Mouse (Mus musculus) liver, embryonic 16.5 days (tissue): ENCODE measurements at regions not wholly inside any gene's neighbourhood (a gene's known extent, or its start where the extent isn't known, plus 50 kb on each side); places are given as distances from the start of the nearest gene placed in this dataset.

Experiments used
- ATAC-seq: fragments of 200-750 bp; cut with Nextera tagmentation; 2 replicates; pipeline ENCODE4 v1.8.0; 2017; ENCODE audit warnings: low read depth, mild to moderate bottlenecking, moderate number of reproducible peaks, moderate library complexity
- H3K27ac ChIP-seq: fragments of 300-500 bp; sonication (generic); 2 replicates; pipeline ENCODE4 v1.5.1; 2014; ENCODE audit warnings: mild to moderate bottlenecking, low read length
- H3K27me3 ChIP-seq: fragments of 300-500 bp; sonication (generic); 2 replicates; pipeline ENCODE4 v1.6.1; 2014; ENCODE audit warnings: low read depth, low read length, mixed read lengths; ENCODE audit not compliant: control insufficient read depth, insufficient read depth
- H3K36me3 ChIP-seq: fragments of 300-500 bp; sonication (generic); 2 replicates; pipeline ENCODE4 v1.6.1; 2014; ENCODE audit warnings: mild to moderate bottlenecking; ENCODE audit not compliant: control insufficient read depth, insufficient read depth
- H3K4me1 ChIP-seq: fragments of 300-500 bp; sonication (generic); 2 replicates; pipeline ENCODE4 v1.6.1; 2014; ENCODE audit warnings: low read depth, low read length, mixed read lengths; ENCODE audit not compliant: control insufficient read depth
- H3K4me2 ChIP-seq: fragments of 300-500 bp; sonication (generic); 2 replicates; pipeline ENCODE4 v1.6.1; 2014; ENCODE audit warnings: low read depth, low read length, mixed read lengths
- H3K4me3 ChIP-seq: fragments of 300-500 bp; sonication (generic); 2 replicates; pipeline ENCODE4 v1.5.1; 2014; ENCODE audit warnings: low read depth, mild to moderate bottlenecking, low read length
- H3K9ac ChIP-seq: fragments of 300-500 bp; sonication (generic); 2 replicates; pipeline ENCODE4 v1.6.1; 2014; ENCODE audit warnings: low read depth, low read length
- H3K9me3 ChIP-seq: fragments of 300-500 bp; sonication (generic); replicated peaks from 2 replicates; pipeline ENCODE4 v1.6.1; 2016; ENCODE audit warnings: low read length; ENCODE audit not compliant: control insufficient read depth
- WGBS: fragments of 180-500 bp; shearing (Covaris S2); extraction: QIAGEN DNeasy Blood & Tissue Kit; methylation state at CpG from one replicate; pipeline ENCODE4 v1.1.7; 2014; ENCODE audit not compliant: insufficient replicate concordance; 5-methylcytosine and 5-hydroxymethylcytosine counted together

DNA sequence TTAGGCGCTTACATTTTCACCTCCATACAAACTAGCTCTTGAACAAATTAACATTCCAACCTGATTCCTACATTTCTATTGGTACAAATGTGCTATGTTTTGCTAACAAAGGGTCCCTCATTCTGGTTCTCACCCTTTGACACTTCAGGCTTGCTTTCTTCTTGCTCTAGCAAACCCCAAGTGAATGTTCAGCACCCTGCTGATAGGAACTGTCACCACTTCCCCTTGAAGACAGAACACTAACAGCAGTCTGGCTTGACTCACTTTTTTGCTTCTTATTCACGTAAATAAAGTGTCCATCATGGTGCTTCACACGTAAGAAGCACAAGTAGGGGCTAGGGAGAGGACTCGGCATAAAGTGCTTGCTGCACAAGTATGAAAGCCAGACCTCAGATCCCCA is 180.0 kb upstream of the Rgma start:
- no peak overlapping the region for H3K4me3 ChIP-seq
- H3K36me3 ChIP-seq: no peaks in the 10 kb centered on the region
- H3K9me3 ChIP-seq: no peaks in the 10 kb centered on the region
- H3K27me3 ChIP-seq: no peaks in the 10 kb centered on the region
- no peak overlapping the region for H3K9ac ChIP-seq
- WGBS: 59% methylated on average over 4 of the region's 4 CpGs
- no peak for ATAC-seq
- no peak overlapping the region for H3K4me2 ChIP-seq
- H3K4me1 ChIP-seq: no peaks in the 10 kb centered on the region
- H3K27ac ChIP-seq: no peak overlapping the region

DNA sequence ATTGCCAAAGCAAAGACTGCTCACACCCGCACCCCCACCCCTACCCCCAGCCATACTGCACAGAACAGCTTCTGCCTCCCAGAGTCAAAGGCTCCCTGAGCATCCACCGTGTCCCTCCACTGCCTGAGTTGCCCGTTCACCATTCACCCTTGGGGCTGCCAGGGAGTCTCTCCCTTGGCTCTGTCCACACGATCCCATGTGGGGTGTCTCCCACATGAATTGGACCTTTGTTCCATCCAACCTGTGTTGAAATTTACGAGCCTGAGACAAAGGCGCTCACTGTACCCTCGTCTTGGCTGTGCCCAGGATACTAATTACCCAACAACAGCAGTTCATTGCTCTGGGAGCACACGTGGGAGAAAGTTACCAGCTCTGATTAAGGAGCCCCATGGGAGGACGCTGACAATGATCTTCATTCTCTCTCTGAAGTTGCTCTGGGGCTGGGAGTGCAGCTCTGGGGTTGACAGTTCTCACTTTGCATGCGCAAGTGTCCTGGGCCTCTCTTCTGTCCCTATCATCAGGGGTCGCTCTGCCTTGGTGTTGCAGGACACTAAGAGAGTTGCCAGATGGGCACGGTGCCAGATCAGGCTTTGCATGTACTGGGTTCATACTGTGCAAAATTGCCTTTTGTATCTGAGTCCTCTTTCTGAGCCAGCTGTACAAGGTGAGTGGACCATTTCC is 178.3 kb upstream of the Rgma start:
- no peaks in the 10 kb centered on the region for H3K36me3 ChIP-seq
- ATAC-seq: no peak

DNA sequence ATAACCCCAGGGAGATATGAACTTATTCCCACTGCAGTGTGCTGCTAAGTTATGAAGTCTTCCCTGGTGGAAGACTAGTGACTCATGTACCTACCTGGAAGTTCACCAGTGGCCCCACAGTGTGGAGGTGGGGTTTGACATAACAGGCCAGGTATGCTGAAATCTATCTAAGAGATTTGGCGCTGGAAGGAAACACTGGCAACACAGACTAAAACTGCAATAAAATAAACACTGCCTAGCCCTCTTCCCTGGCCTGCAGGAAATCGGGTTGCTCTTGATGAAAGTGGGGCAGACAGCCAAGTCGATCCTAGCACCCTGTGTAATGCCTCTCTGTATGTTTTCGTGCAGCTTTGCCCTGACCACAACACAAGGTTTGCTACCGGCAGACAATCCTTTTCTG is 177.2 kb upstream of the Rgma start:
- no peak for ATAC-seq
- Histone ChIP-seq H3K4me2 (no peak overlapping the region), H3K9ac (no peak overlapping the region), H3K9me3 (no peaks in the 10 kb centered on the region), H3K36me3 (no peaks in the 10 kb centered on the region), H3K4me3 (no peak overlapping the region), H3K27me3 (no peaks in the 10 kb centered on the region), H3K4me1 (no peaks in the 10 kb centered on the region), H3K27ac (no peak overlapping the region)
- 55% methylated on average over 5 of the region's 5 CpGs for WGBS

More for the DNA sequence above, 178.3 kb upstream of the Rgma start:
- H3K4me2 ChIP-seq: no peak overlapping the region
- H3K27me3 ChIP-seq: no peaks in the 10 kb centered on the region
- 55% methylated on average over 12 of the region's 12 CpGs for WGBS
- no peak overlapping the region for H3K9ac ChIP-seq
- no peaks in the 10 kb centered on the region for H3K9me3 ChIP-seq
- no peak overlapping the region for H3K27ac ChIP-seq
- H3K4me1 ChIP-seq: no peaks in the 10 kb centered on the region
- no peak overlapping the region for H3K4me3 ChIP-seq

DNA sequence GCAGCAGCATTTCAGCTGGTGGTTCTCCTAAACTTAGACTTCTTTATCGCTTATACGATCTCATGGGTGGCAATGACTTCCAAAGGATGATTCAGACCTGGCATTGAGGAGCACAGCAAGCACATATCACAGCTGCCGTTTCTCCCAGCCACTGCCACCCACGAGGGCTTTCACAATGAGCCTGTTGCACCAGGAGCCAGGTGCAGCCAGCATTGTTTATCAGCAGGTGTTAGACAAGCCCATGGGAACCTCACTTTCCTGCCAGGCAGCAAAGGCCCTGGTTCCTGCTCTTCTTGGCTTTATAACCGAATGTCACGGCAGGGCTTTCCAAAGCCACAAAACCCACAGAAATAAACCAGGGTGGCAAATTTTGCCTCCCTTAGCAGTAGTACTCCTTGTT is 175.3 kb upstream of the Rgma start:
- H3K4me3 ChIP-seq: no peak overlapping the region
- no peaks in the 10 kb centered on the region for H3K36me3 ChIP-seq
- no peak overlapping the region for H3K9ac ChIP-seq
- 53% methylated on average over 6 of the region's 6 CpGs for WGBS
- H3K4me1 ChIP-seq: no peaks in the 10 kb centered on the region
- no peaks in the 10 kb centered on the region for H3K9me3 ChIP-seq
- no peaks in the 10 kb centered on the region for H3K27me3 ChIP-seq
- H3K27ac ChIP-seq: no peak overlapping the region
- H3K4me2 ChIP-seq: no peak overlapping the region
- no peak for ATAC-seq

DNA sequence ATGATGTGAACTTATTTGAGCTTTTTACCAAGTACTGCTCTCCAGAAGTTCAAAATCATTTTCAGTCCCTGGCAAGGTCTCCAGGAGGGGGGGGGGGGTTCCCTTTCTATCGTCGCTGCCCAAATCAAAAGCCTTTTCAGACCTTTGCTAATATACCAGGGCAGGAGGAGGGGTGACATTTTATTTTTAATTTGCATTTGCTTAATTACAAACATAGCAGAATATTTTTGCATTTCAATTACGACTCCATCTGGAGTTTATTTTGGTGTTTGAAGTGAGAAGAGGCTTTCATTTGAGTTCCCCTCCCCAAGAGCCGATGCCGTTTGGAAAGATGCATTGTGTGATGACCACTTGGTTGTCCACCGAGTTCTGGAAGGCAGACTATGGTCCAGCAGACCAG is 174.0 kb upstream of the Rgma start:
- no peak overlapping the region for H3K4me2 ChIP-seq
- no peak overlapping the region for H3K27ac ChIP-seq
- H3K9me3 ChIP-seq: no peaks in the 10 kb centered on the region
- ATAC-seq: no peak
- 59% methylated on average over 6 of the region's 6 CpGs for WGBS
- no peaks in the 10 kb centered on the region for H3K36me3 ChIP-seq
- H3K27me3 ChIP-seq: no peaks in the 10 kb centered on the region
- H3K9ac ChIP-seq: no peak overlapping the region
- no peak overlapping the region for H3K4me3 ChIP-seq
- no peaks in the 10 kb centered on the region for H3K4me1 ChIP-seq

DNA sequence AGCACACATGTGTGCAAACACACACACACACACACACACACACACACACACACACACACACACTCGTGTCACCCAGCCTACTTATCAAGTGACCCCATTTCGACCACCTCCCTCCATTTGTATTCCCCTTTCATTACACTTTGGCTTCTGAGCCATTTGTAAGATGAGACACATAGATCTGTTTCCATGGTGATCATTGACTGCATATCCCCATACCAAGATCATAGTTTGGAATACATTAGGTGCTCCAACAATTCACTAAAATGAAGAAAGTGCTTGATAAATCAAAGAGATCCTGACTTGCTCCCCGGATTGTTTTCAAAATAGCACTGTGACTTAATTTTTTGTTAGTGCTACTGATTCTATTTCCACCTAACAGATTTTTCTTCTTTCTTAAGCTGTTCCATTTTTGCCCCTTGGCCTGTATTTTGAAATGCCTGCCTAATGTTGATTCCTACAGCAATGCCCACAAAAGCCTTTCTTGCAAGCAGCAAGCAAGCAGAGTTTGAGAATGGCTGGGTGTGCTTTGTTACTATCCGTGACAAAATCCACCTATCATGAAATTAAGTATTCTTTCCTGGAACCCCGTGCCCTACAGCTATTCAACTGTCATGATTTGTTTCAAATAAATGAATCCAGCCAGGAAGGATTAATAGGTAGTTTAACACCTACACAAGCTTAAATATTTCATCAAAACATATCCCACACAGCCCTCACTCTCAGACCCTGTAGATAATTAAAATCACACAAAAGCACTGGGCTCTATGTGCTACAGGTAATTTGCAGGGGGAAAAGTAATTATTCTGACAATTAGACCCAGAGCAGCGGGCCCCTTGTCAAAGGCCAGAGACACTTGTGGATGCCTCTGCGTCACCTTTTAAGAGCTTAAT is 168.1 kb upstream of the Rgma start:
- Histone ChIP-seq H3K9me3 (no peaks in the 10 kb centered on the region), H3K27me3 (no peaks in the 10 kb centered on the region), H3K4me1 (no peaks in the 10 kb centered on the region), H3K27ac (no peak overlapping the region), H3K9ac (no peak overlapping the region), H3K4me3 (no peak overlapping the region), H3K4me2 (no peak overlapping the region), H3K36me3 (no peaks in the 10 kb centered on the region)
- no peak for ATAC-seq
- 44% methylated on average over 7 of the region's 7 CpGs for WGBS

DNA sequence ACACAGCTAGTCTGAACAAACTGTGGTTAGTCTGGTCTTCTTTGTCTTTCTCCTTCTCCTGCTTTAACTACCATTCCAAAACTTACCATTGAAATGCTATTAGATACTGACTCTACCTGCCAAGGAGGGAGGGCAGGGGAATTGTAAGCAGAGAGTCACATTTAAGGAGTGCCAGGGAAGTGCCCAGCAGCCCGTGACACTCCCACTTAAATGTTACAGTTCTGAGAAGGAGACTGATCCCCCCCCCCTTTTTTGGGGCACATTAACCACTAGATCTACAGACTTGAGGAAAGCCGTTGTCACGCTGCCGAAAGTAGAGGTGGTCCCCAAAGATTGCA is 166.9 kb upstream of the Rgma start:
- Histone ChIP-seq H3K9me3 (no peaks in the 10 kb centered on the region), H3K9ac (no peak overlapping the region), H3K27ac (no peak overlapping the region), H3K4me1 (no peaks in the 10 kb centered on the region), H3K36me3 (no peaks in the 10 kb centered on the region), H3K4me2 (no peak overlapping the region), H3K4me3 (no peak overlapping the region), H3K27me3 (no peaks in the 10 kb centered on the region)
- ATAC-seq: no peak
- WGBS: 70% methylated on average over 4 of the region's 4 CpGs

DNA sequence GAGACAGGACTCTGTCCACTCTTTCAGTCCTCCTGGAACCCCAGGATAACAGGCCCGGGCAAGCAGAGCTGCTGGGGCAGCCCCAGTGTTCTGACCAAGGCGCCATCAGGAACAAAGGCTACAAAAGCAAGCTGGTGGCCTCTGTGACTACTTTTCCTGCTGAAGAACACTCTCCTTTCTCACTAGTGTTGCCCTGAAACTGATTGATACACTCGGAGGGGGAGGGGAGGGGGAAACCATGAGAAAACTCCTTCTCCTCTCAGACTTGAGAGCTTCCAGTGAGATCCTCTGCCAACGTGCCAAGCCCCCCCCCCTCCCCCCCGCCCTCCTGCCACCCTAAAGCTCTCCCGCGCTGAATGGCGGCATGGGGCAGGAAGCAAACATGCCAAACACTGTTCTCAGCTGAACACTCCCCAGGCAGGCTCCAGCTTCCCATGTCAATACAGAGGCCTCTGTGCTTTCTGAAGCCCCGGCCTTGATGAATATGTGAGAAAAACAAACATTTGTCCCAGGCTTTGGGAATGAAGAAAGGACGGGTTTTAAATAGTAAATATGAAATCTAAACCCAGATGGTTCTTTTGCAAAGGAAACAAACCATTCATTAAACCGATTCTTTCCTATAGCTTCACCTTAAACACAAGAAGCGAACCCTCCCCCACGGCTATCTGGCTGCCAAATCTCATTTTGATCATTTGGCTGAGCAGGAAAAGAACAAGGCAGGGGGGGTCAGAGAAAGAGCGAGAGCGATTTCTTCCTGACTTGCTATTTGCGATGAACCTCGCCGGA is 166.3 kb upstream of the Rgma start:
- Histone ChIP-seq H3K9ac (no peak overlapping the region), H3K9me3 (no peaks in the 10 kb centered on the region), H3K4me3 (no peak overlapping the region), H3K27ac (no peak overlapping the region), H3K4me2 (no peak overlapping the region), H3K36me3 (no peaks in the 10 kb centered on the region), H3K27me3 (no peaks in the 10 kb centered on the region), H3K4me1 (no peaks in the 10 kb centered on the region)
- 33% methylated on average over 17 of the region's 18 CpGs for WGBS
- no peak for ATAC-seq

DNA sequence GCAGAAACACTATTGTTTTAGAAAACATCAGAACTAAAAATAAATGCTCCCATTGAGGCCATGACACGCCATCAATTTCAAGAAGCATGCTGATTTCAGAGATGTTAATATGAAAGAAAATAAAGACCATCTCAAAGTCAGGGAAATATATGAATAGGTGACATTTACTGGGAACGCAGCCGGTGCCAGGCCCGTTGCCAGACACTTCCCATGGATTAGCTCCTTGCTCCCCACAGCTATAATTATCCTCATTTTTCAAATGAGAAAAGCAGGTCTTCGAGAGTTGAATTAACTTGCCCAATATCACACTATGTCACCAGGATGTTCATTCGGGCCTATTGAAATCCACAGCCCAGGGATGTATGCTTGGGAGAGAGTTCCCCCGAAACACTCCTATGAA is 165.2 kb upstream of the Rgma start:
- Histone ChIP-seq H3K36me3 (no peaks in the 10 kb centered on the region), H3K27ac (no peak overlapping the region), H3K9me3 (no peaks in the 10 kb centered on the region), H3K4me2 (no peak overlapping the region), H3K9ac (no peak overlapping the region), H3K27me3 (no peaks in the 10 kb centered on the region), H3K4me3 (no peak overlapping the region), H3K4me1 (no peaks in the 10 kb centered on the region)
- WGBS: 69% methylated on average over 7 of the region's 7 CpGs
- ATAC-seq: no peak
